Mouse (Mus musculus) liver, embryonic 14.5 days (tissue): ENCODE results near the gene Mrgprh. TPM values are rescaled to one million over a fixed set of nuclear protein-coding genes. Genes with fewer than 3 reads are reported as not detected.

ENCODE experiments used
- ATAC-seq: fragments of 200-750 bp; cut with Nextera tagmentation; 2 replicates; pipeline ENCODE4 v1.8.0; 2017; ENCODE audit warnings: moderate number of reproducible peaks, mild to moderate bottlenecking, moderate library complexity; ENCODE audit not compliant: insufficient read depth
- DNase-seq, 3 experiments: peaks; one replicate each; pipeline ENCODE4 v3.0.0-alpha.2; 2012 to 2013; ENCODE audit warnings: low read depth in 3 of 3, low spot score in 3 of 3
- H3K27ac ChIP-seq: fragments of 300-500 bp; sonication (generic); 2 replicates; pipeline ENCODE4 v1.5.1; 2014; ENCODE audit warnings: moderate library complexity, mild to moderate bottlenecking, control low read depth, inconsistent platforms
- H3K27me3 ChIP-seq: fragments of 300-500 bp; sonication (generic); 2 replicates; pipeline ENCODE4 v1.6.1; 2014; ENCODE audit warnings: mild to moderate bottlenecking, low read length, moderate library complexity; ENCODE audit not compliant: control insufficient read depth, insufficient read depth
- H3K36me3 ChIP-seq: fragments of 300-500 bp; sonication (generic); replicated peaks from 2 replicates; pipeline ENCODE4 v1.6.1; 2014; ENCODE audit warnings: low read depth; ENCODE audit not compliant: control insufficient read depth, insufficient read depth
- H3K4me1 ChIP-seq, 2 experiments: fragments of 200-500 bp in 1 of 2; fragments of 300-500 bp in 1 of 2; sonication (generic) in 1 of 2; replicated peaks; 2 replicates each; pipeline ENCODE4 v1.6.1; 2012 to 2014; ENCODE audit warnings: antibody characterized with exemption in 1 of 2, inconsistent platforms in 1 of 2, low read length in 1 of 2; ENCODE audit not compliant: control insufficient read depth in 2 of 2, insufficient read depth in 2 of 2
- H3K4me2 ChIP-seq: fragments of 300-500 bp; sonication (generic); 2 replicates; pipeline ENCODE4 v1.6.1; 2014; ENCODE audit warnings: low read depth, mild to moderate bottlenecking, control low read depth, moderate library complexity
- H3K4me3 ChIP-seq, 2 experiments: fragments of 200-500 bp in 1 of 2; fragments of 300-500 bp in 1 of 2; sonication (generic) in 1 of 2; 2 replicates each; pipeline ENCODE4 v1.5.1; 2012 to 2014; ENCODE audit warnings: low read depth in 2 of 2, low read length in 2 of 2, mild to moderate bottlenecking in 2 of 2, control low read depth in 1 of 2, inconsistent platforms in 1 of 2, moderate library complexity in 1 of 2; ENCODE audit not compliant: insufficient read depth in 1 of 2
- H3K9ac ChIP-seq: fragments of 300-500 bp; sonication (generic); replicated peaks from 2 replicates; pipeline ENCODE4 v1.6.1; 2014; ENCODE audit warnings: mild to moderate bottlenecking, control low read depth, moderate library complexity
- H3K9me3 ChIP-seq: fragments of 300-500 bp; sonication (generic); 2 replicates; pipeline ENCODE4 v1.6.1; 2016; ENCODE audit warnings: low read length, mixed read lengths; ENCODE audit not compliant: control insufficient read depth
- CTCF ChIP-seq: IDR thresholded peaks from 2 replicates; pipeline ENCODE4 v1.5.1; 2016; ENCODE audit warnings: antibody characterized with exemption, low read depth, control low read depth
- EP300 ChIP-seq: IDR thresholded peaks from 2 replicates; pipeline ENCODE4 v1.6.1; 2016; ENCODE audit warnings: antibody characterized with exemption, low read depth
- WGBS: fragments of 180-500 bp; shearing (Covaris S2); extraction: QIAGEN DNeasy Blood & Tissue Kit; methylation state at CpG from one replicate; pipeline ENCODE4 v1.1.7; 2014; ENCODE audit not compliant: insufficient replicate concordance; 5-methylcytosine and 5-hydroxymethylcytosine counted together
- polyA plus RNA-seq, 2 experiments: library from polyadenylated mRNA; depleted of rRNA in 1 of 2; stranded (reverse) in 1 of 2; unstranded in 1 of 2; fragments of >200 nt; fragmentation: Nextera tagmentation in 1 of 2; extraction: Ambion mirVana in 1 of 2; gene quantifications; 2 replicates each; pipeline versions ENCODE4 v1.2.1 to v1.2.3; 2012 to 2014

Gene Mrgprh
- polyA plus RNA-seq, 2 experiments: not detected

DNA sequence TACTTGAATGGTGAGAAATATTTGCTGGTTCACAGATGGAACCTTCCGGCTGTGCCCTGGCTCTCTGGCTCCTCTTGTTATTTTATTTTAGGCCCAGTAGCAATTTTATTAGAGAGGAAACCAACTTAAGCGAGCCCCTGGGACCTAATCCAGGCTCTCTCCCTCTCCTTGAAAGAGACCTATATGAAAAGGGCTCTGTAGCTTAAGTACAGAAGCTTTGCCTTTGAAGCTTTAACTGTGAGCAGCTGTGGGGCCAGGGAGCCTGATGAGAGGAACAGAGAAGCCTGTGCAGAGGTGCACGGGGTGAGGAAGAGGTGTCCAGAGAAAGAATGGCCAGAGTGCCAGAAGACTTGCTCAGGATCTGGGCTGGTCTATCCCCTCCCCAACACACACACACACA, 41.0 kb upstream of the Mrgprh start:
- ATAC-seq: no peak
- Histone ChIP-seq H3K4me1 (no peaks in the 10 kb centered on the region), H3K4me3 (no peak overlapping the region), H3K4me2 (no peak overlapping the region), H3K9ac (no peak overlapping the region), H3K27ac (no peak overlapping the region), H3K9me3 (no peaks in the 10 kb centered on the region), H3K36me3 (no peaks in the 10 kb centered on the region), H3K27me3 (no peaks in the 10 kb centered on the region; the same call in 1 of the 2 replicates)
- no peak for DNase-seq
- no peak for TF ChIP-seq CTCF
- no peak for TF ChIP-seq EP300
- 59% methylated on average over 3 of the region's 3 CpGs for WGBS

DNA sequence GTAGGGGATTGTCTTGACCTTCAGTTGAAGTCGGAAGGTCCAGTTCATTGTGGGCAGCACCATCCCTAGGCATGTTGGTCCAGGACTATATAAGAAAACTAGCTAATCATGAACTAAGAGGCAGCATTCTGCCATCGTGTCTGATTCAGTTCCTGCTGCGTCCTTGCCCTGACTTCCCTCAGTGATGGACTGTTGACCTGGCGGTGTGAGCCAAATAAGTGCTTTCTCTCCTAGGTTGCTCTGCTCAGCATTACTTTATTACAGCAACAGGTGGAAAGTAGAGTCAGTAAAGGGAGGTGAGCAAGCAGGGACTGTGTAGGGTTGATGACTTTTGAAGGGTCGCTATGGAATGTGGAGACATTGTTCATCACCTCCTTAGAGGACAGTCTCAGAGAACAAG, 40.1 kb upstream of the Mrgprh start:
- WGBS: 65% methylated on average over 5 of the region's 5 CpGs
- DNase-seq (no peak), ATAC-seq (no peak)
- Histone ChIP-seq H3K4me1 (no peaks in the 10 kb centered on the region), H3K27me3 (no peaks in the 10 kb centered on the region; the same call in 1 of the 2 replicates), H3K4me3 (no peak overlapping the region), H3K9me3 (no peaks in the 10 kb centered on the region), H3K36me3 (no peaks in the 10 kb centered on the region), H3K9ac (no peak overlapping the region), H3K4me2 (no peak overlapping the region), H3K27ac (no peak overlapping the region)
- TF ChIP-seq EP300: no peak
- TF ChIP-seq CTCF: no peak

DNA sequence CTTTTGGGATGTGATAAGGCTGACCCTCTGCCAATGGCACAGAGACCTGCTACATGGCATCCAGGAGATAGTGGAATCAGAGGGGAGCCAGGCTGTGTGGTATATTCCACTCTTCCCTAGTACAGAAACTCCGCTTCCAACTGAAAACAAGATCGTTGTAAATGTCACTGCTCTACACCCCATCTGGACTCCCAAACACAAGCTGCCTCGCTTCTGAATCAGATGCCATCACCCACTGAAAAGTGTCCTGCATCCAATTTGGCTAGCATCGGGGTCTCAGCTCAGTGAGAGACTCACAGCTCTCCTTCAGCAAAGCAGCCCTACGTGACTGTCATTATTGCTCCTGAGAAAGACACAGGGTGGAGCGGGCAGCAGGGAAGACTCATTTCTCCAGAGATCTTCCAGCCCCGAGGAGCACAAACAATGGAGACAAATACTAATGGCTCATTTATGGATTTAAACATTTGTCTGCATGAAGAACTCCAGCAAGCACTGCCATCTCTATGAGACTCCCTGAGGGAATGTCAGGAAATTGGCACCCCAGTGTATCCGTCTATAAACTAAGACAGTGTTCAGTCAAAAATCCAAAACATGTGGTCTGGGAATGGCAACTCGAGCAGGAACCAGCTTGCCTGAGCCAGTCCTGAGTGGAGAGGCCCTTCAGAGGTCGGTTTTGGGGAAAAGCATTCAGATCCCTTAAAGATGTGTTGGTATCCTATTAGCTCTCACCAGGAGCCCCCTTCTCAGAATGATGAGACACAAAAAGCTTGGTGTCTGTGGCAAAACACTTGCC, 36.2 kb upstream of the Mrgprh start:
- no peak overlapping the region for H3K27ac ChIP-seq
- TF ChIP-seq CTCF (no peak), EP300 (no peak)
- no peaks in the 10 kb centered on the region; the same call in 1 of the 2 replicates for H3K27me3 ChIP-seq
- no peak overlapping the region for H3K4me2 ChIP-seq
- no peak for DNase-seq
- 53% methylated on average over 10 of the region's 10 CpGs for WGBS
- no peak overlapping the region for H3K9ac ChIP-seq
- H3K9me3 ChIP-seq: no peaks in the 10 kb centered on the region
- H3K4me1 ChIP-seq: no peaks in the 10 kb centered on the region
- no peak overlapping the region for H3K4me3 ChIP-seq
- H3K36me3 ChIP-seq: no peaks in the 10 kb centered on the region
- no peak for ATAC-seq

DNA sequence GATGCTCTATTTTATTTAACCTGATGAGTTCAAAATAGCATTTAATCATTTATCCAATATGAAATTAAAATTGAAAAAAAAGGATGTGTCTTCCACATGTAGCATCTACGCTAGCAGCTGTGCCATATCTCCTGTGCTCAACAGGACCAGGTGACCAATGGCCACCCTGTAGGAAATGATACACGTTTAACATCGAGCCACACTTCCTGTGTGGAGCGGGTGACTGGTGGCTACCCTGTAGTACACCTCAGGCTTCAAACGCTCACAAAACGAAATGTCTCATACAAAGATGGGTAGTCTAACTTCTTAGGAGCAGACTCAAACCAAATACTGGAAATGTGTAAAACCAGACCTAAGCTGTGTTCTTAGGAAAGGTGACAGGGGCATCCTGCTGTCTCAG, 32.0 kb upstream of the Mrgprh start:
- H3K4me2 ChIP-seq: no peak overlapping the region
- H3K9ac ChIP-seq: no peak overlapping the region
- no peaks in the 10 kb centered on the region for H3K4me1 ChIP-seq
- ATAC-seq: no peak
- TF ChIP-seq CTCF (no peak), EP300 (no peak)
- H3K4me3 ChIP-seq: no peak overlapping the region
- H3K27ac ChIP-seq: no peak overlapping the region
- no peaks in the 10 kb centered on the region for H3K27me3 ChIP-seq
- no peak for DNase-seq
- no peaks in the 10 kb centered on the region for H3K36me3 ChIP-seq
- H3K9me3 ChIP-seq: no peaks in the 10 kb centered on the region
- WGBS: 32% methylated on average over 6 of the region's 6 CpGs

DNA sequence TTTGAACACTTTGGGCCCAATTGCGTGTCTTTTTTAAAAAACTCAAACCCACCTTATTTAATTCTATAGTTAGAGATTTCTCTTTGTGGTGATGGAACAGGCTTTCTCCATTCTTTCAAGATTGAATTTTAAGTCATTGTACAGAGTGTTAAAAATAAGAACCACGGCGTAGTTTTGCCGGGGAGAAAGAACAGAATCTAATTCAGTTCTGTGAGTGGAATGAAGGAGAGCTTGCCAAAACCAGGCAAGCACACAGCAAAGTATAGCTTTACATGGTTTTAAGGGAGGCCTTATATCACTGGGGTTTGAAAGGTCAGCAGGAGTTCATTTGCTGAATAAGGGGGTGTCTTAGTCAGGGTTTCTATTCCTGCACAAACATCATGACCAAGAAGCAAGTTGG, 31.3 kb upstream of the Mrgprh start:
- Histone ChIP-seq H3K36me3 (no peaks in the 10 kb centered on the region), H3K9me3 (no peaks in the 10 kb centered on the region), H3K9ac (no peak overlapping the region), H3K4me3 (no peak overlapping the region), H3K4me1 (no peaks in the 10 kb centered on the region), H3K27me3 (no peaks in the 10 kb centered on the region), H3K27ac (no peak overlapping the region), H3K4me2 (no peak overlapping the region)
- no peak for ATAC-seq
- TF ChIP-seq CTCF (no peak), EP300 (no peak)
- WGBS: 78% methylated on average over 4 of the region's 4 CpGs
- DNase-seq: no peak
